Mouse (Mus musculus) small intestine, adult 2 months (tissue): ENCODE results near the gene Sgsm2. TPM values are rescaled to one million over a fixed set of nuclear protein-coding genes. Genes with fewer than 3 reads are reported as not detected.

Experiments
- H3K27ac ChIP-seq: fragments of 200-500 bp; 2 replicates; pipeline ENCODE4 v1.5.1; 2012; ENCODE audit warnings: low read depth, low read length, control low read depth, inconsistent platforms; ENCODE audit not compliant: insufficient read depth
- H3K27me3 ChIP-seq: fragments of 200-500 bp; 2 replicates; pipeline ENCODE4 v1.6.1; 2012; ENCODE audit warnings: mild to moderate bottlenecking, moderate library complexity, low read length, inconsistent platforms; ENCODE audit not compliant: control insufficient read depth, insufficient read depth
- H3K36me3 ChIP-seq: fragments of 200-500 bp; 2 replicates; pipeline ENCODE4 v1.6.1; 2012; ENCODE audit warnings: mild to moderate bottlenecking, low read length, control low read depth, inconsistent platforms; ENCODE audit not compliant: control insufficient read depth, insufficient read depth
- H3K4me1 ChIP-seq: fragments of 200-500 bp; 2 replicates; pipeline ENCODE4 v1.6.1; 2012; ENCODE audit warnings: low read length, inconsistent platforms, mixed read lengths; ENCODE audit not compliant: control insufficient read depth, insufficient read depth, insufficient read length
- H3K4me3 ChIP-seq: fragments of 200-500 bp; 2 replicates; pipeline ENCODE4 v1.5.1; 2012; ENCODE audit warnings: low read depth, mild to moderate bottlenecking, control low read depth, inconsistent platforms, low read length, moderate library complexity
- CTCF ChIP-seq: fragments of 200-500 bp; IDR thresholded peaks from 2 replicates; pipeline ENCODE4 v1.5.1; 2012; ENCODE audit warnings: low read depth, mild to moderate bottlenecking, control low read depth, inconsistent platforms, low read length, moderate library complexity, mixed read lengths; ENCODE audit not compliant: insufficient replicate concordance, insufficient read length; ENCODE audit errors: extremely low read depth
- POLR2A ChIP-seq: fragments of 200-500 bp; IDR thresholded peaks from 2 replicates; pipeline ENCODE4 v1.6.1; 2012; ENCODE audit warnings: low read depth, mild to moderate bottlenecking, control low read depth, inconsistent platforms, low read length, moderate library complexity
- WGBS: fragments of 180-500 bp; shearing (Covaris S2); methylation state at CpG from one replicate; pipeline ENCODE4 v1.1.7; 2018; 5-methylcytosine and 5-hydroxymethylcytosine counted together
- polyA plus RNA-seq: library from polyadenylated mRNA; depleted of rRNA; stranded (reverse); fragments of >200 nt; gene quantifications from 2 replicates; pipeline ENCODE4 v1.2.3, GENCODE M21; 2012

Sgsm2 gene
- polyA plus RNA-seq, 1 experiment = 9.7 TPM

- Histone ChIP-seq H3K4me1 (no peaks in the 10 kb centered on the region), H3K4me3 (no peak overlapping the region), H3K27ac (no peak overlapping the region), H3K27me3 (no peaks in the 10 kb centered on the region), H3K36me3 (peaks cover 1% of the 10 kb centered on the region; the same call in 1 of the 2 replicates)
- TF ChIP-seq CTCF = no peak
- no peak for TF ChIP-seq POLR2A
- 83% methylated on average over 9 of the region's 9 CpGs for WGBS
Observed at GRCm38 (mm10) chr11:74857756-74858155, 39.1 kb downstream of the Sgsm2 start.

- H3K4me3 ChIP-seq = no peak overlapping the region
- peaks cover 2% of the 10 kb centered on the region; the same call in 1 of the 2 replicates for H3K4me1 ChIP-seq
- TF ChIP-seq CTCF (no peak), POLR2A (no peak)
- WGBS = 90% methylated on average over 14 of the region's 14 CpGs
- H3K27ac ChIP-seq = no peak overlapping the region
- H3K36me3 ChIP-seq = peaks cover 1% of the 10 kb centered on the region; the same call in 1 of the 2 replicates
- no peaks in the 10 kb centered on the region for H3K27me3 ChIP-seq
Observed at GRCm38 (mm10) chr11:74850998-74851661, 45.7 kb downstream of the Sgsm2 start.

- no peaks in the 10 kb centered on the region for H3K27me3 ChIP-seq
- 5% methylated on average over 13 of the region's 13 CpGs for WGBS
- peaks cover 8% of the 10 kb centered on the region for H3K36me3 ChIP-seq
- no peak overlapping the region for H3K27ac ChIP-seq
- H3K4me1 ChIP-seq = peaks cover 2% of the 10 kb centered on the region; the same call in 1 of the 2 replicates
- TF ChIP-seq CTCF (peak; percentile 88; the same call in 1 of the 2 replicates), POLR2A (no peak)
- H3K4me3 ChIP-seq = peak overlapping the region; percentile 32
Observed at GRCm38 (mm10) chr11:74847919-74848521, 48.8 kb downstream of the Sgsm2 start.

GRCm38 (mm10) chr11:74845784-74846183, 51.1 kb downstream of the Sgsm2 start:
- WGBS = 72% methylated on average over 3 of the region's 3 CpGs
- Histone ChIP-seq H3K4me1 (peaks cover 2% of the 10 kb centered on the region; the same call in 1 of the 2 replicates), H3K4me3 (no peak overlapping the region), H3K27me3 (no peaks in the 10 kb centered on the region), H3K27ac (no peak overlapping the region), H3K36me3 (peaks cover 15% of the 10 kb centered on the region)
- TF ChIP-seq POLR2A (no peak), CTCF (peak; percentile 46; the same call in 1 of the 2 replicates)

GRCm38 (mm10) chr11:74843761-74844160, 53.1 kb downstream of the Sgsm2 start:
- TF ChIP-seq POLR2A (no peak), CTCF (no peak)
- Histone ChIP-seq H3K27me3 (no peaks in the 10 kb centered on the region), H3K36me3 (peaks cover 14% of the 10 kb centered on the region), H3K4me3 (no peak overlapping the region), H3K27ac (no peak overlapping the region), H3K4me1 (peaks cover 6% of the 10 kb centered on the region; the same call in 1 of the 2 replicates)
- 69% methylated on average over 5 of the region's 5 CpGs for WGBS

GRCm38 (mm10) chr11:74843435-74843714, 53.5 kb downstream of the Sgsm2 start:
- H3K27ac ChIP-seq = no peak overlapping the region
- H3K4me1 ChIP-seq = peaks cover 6% of the 10 kb centered on the region; the same call in 1 of the 2 replicates
- peaks cover 14% of the 10 kb centered on the region for H3K36me3 ChIP-seq
- TF ChIP-seq POLR2A (no peak), CTCF (no peak)
- WGBS = 82% methylated on average over 2 of the region's 2 CpGs
- H3K27me3 ChIP-seq = no peaks in the 10 kb centered on the region
- no peak overlapping the region for H3K4me3 ChIP-seq

GRCm38 (mm10) chr11:74842656-74843434, 54.0 kb downstream of the Sgsm2 start:
- WGBS = 94% methylated on average over 22 of the region's 22 CpGs
- no peaks in the 10 kb centered on the region for H3K27me3 ChIP-seq
- no peak overlapping the region for H3K27ac ChIP-seq
- H3K4me1 ChIP-seq = peaks cover 4% of the 10 kb centered on the region; the same call in 1 of the 2 replicates
- TF ChIP-seq CTCF = no peak
- TF ChIP-seq POLR2A = no peak
- H3K4me3 ChIP-seq = no peak overlapping the region
- H3K36me3 ChIP-seq = peaks cover 14% of the 10 kb centered on the region
